Mouse (Mus musculus): ENCODE results near the gene Sapcd1. TPM values are rescaled to one million over a fixed set of nuclear protein-coding genes. Genes with fewer than 3 reads are reported as not detected.
A peak's percentile ranks its signal among the peaks of the same experiment; 100 is the strongest.
"Not testable (repeated sequence)": the region's sequence is repeated elsewhere in the genome, so short reads cannot be mapped to it uniquely, and the experiment has no call there.

Gene Sapcd1
- polyA plus RNA-seq, 3 experiments from 2014 or later: 0.54 to 2.6 (median 1.4) TPM

DNA sequence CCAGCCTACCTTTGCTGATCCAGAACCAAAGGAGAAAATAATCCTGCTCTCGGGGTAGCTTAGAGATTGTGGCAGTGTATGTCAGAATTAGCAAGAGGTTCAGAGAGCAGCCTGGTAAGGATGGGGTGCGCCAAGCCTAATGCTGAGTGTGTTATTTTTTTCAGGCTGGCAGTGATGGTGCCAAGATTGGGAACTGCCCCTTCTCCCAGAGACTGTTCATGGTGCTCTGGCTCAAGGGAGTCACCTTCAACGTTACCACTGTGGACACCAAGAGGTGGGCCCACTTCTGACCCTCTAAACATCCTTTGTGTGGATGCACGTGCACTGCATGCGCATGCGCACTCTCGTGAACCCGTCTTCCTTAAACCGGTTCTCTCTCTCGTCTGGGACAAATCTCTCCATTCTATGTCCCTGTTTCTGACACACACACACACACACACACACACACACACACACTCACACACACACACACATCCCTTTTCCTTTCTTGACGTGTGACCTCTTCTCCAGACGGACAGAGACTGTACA is 24.5 kb upstream of the Sapcd1 start:
- ATAC-seq: no peak

GRCm38 (mm10) chr17:35051156-35052086 is 23.6 kb upstream of the Sapcd1 start:
- ATAC-seq: peak; percentile 82

DNA sequence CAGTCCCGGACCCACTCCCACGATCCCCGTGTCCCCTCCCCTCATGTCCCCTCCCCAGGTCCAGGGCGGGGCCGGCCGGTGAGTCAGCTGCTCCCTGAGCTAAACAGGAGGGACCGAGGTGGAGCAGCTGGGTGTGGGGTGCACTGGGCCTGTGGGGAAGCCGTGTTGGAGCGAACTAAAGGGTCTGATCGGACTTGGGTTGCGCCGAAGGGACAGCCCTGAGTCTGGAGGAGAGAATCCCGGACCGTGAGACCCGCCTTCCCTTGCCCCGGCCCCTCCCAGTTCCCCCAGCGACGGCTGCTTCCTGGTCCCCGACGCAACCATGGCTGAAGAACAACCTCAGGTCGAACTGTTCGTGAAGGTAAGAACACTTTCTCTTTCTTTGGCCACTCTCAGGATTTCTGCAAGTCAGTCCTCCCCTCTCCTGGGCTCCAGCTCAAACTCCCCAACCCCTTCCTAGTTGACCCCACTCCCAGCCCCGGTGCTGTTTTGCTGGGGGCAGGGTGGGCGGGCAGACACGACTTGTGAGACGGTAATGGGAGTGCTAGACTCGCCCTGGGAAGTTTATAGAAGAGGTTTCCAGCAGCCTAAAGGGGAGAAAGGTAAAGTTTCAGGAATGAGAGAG is 22.4 kb upstream of the Sapcd1 start:
- no peak for ATAC-seq

DNA sequence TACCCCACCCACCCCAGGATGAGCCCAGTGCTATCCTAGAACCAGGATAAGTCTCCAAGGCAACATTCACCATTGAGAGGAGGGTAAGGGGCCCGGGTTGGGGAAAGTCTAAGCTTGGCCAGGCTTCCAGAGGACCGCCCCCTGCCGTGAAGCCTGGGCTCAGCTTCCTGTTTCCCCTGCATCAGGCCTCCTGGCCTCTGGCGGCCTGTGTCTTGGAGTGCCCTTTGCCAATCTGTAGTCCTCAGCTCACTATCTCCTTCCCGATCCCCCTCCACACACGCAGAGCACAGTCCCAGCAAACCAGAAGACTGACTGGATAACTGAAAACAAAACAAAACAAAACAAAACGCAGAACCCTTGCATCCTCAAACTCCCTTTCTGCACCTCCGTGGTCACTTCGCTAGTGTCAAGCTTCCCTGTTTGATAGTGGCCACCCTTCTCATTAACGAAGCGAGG is 21.8 kb upstream of the Sapcd1 start, which contains the start of gene Clic1:
TSS of gene Clic1 (plus strand) at position 406 of the 456 bp plus-strand sequence.
- ATAC-seq: no peak

DNA sequence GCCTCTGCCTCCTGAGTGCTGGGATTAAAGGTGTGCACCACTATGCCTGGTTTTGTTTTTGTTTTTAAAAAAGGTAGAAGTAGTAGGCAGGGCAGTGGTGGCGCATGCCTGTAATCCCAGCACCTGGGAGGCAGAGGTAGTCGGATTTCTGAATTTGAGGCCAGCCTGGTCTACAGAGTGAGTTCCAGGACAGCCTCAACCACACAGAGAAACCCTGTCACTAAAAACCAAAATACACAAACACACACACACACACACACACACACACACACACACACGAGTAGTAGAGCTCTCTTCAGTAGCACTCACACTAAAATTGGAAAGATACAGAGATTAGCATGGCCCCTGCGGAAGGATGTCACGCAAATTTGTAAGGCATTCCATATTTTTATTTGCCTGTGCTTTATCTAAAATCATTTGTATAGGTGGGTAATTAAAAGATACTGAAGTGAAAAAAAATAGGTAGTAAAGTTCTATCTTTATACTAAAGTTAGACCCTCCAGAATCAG is 21.2 kb upstream of the Sapcd1 start:
- no peak for ATAC-seq

GRCm38 (mm10) chr17:35048149-35048931 is 20.5 kb upstream of the Sapcd1 start:
- peak; percentile 18 for ATAC-seq

DNA sequence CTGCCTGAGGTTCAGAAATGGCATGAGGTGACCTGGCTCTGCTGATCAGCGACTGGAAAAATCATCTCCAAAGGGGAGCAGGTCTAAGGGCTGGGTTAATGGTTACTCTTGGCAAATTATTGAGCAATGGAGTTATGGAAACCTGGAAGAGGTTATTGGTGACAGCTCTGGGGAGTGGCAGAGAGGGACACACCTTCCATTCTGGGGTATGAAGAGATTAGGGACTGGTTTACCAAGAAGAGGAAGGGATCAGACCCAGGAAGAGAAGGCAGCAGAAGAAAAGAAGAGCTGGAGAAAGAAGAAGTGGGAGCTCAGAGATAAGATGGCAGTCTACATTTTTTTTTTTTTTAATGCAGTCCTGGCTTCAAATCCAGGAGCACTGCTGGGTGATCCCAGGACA is 19.9 kb upstream of the Sapcd1 start:
- ATAC-seq: no peak

DNA sequence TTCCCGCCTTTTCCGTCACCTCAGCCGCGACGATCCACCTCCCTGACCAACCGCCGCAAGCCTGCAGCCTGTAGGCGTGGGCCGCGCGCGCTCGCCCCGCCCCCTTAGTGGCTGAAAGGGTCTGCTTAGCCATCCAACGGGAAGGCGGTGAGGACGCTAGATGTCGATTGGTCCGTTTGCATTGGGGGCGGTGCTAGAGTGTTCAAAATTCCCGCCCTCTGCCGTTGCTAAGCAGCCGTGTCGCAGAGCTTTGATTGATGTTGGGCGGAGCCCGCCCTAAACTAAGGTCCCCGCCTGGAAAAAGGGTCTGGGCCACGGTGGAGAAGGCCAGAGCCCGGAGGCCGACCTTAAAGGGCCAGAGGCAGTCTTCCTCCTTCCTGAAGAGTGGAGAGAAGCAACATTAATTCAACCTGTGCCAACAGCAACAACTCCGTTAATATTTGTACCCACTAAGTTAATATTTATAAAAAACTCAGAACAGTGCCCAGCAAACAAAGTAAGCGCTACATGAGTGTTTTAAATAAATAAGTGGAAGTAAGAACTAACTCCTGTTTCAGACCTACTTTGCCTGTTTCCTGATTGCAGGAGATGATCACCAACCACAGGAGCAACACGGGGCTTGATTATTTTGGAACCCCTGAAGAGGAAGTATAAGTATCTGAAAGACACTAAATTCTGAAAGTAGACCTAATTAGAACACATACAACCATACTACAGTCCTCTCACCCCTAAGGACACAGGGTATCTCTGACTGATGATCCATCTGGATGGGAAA is 19.1 kb upstream of the Sapcd1 start, which contains the start of gene Msh5:
TSS of gene Msh5 (minus strand) at position 65 of the 775 bp plus-strand sequence.
- ATAC-seq: peak; percentile 87

DNA sequence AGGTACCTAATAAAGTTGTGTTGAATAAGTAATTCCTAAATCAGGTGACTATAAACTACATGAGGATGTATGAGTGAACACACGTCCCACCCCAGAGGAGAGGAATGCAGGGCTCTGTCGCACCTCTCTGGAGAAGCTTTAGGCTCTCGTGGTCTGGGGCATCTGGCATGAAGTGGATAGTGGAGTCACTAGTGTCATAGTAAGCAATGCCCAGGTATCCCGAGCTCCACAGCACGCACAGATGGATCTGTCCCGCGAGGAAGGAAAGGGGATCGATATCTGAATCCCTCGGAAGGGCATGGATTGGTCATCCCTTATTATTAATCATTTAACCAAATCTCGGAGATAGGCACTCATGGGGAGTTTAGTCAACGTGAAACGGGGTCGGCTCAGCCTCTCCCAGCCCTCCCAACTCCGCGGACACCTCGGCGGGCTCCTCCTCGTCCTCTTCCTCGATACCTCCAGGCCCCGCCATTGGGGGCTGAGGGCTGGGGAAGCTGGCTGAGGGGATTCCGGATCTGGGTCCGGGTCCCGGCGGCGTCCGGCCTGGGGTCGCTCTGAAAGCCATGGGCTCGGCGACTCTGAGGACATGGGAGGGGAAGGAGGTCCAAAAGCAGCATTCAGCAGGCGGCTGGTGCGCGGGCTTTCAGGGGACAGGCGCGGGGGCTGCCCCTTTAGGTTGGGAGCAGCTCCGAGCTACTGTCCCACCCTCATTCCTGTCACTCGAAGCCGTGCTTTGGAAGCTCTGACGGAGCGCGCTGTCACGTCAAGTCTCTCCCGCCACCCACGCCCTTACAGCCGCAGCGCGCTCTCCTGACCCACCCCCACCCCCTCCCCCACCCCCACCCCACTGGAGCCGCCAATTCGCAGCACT is 18.2 kb upstream of the Sapcd1 start:
- no peak for ATAC-seq

DNA sequence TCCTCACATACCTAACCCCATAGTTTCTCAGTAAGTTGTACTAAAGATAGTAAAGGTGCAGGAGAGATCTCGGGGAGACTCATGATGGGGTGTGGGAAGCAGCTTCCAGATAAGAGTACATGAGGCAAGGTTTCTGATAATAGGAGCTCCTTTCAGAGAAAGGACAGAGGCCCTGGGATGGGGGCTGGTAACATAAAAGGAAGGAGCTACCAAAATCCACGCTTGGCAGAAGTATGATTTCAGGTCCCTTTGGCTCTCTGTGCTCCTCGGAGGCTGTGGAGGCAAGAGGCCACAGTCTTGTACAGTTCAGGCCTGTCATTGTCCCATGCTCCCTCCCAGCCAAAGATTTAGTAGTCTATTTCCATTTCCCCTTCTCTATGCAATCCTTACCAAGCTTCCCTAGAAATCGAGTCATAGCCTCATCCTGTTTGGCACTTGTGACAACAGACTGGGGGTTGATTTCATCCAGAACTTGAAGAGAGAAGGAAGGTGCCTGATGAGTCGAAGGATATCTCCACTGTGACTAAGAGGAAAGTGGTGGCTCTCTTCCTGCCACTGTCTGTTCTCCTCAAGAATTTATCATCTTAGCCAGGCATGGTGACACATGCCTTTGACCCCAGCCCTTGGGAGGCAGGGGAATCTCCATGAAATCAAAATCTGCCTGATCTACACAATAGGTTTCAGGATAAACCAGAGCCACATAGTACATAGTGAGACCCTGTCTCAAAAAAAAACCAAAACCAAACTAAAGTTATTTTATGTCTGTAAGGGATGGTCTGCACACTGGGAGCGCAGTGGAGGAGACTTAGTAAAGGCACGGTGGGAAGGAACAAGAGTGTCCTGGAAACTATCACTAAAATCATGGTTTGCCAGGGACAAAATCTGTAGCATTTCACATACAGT is 17.3 kb upstream of the Sapcd1 start:
- no peak for ATAC-seq

DNA sequence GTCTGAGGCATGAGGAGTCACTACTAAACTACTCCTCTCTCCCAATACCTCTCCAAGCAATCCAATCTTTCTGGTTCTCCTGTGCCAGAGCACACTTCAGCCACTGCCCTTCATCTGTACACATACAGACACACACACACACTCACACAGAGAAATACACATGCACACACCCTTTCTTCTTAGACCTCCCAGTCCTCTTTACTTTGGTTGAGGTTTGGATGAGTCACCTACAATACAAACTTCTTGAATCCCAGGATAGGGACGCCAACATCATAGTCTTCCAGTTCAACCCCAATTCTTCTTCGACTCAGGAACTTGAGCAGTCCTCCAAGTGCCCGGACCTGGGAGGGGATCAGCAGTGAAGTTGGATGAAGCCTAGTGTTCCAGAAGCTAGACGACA is 16.0 kb upstream of the Sapcd1 start:
- ATAC-seq: no peak

GRCm38 (mm10) chr17:35039121-35039873 is 11.5 kb upstream of the Sapcd1 start:
- ATAC-seq: no peak

- no peak for ATAC-seq
Measured at GRCm38 (mm10) chr17:35034896-35035295, 7.1 kb upstream of the Sapcd1 start.

DNA sequence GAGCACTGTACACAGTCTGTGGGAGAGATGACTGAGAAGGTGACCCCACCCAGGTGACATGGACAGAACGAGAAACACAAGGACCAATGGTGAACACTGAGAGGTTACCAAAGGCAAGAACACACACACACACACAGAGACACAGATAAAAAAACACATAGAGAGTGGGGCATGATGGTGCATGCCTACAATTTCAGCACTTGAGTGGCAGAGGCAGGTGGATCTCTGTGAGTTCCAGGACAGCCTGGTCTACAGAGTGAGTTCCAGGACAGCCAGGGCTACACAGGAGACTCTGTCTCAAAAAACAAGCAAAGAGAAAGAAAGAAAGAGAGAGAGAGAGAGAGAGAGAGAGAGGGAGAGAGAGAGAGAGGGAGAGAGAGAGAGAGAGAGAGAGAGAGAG is 5.9 kb upstream of the Sapcd1 start:
- not testable (repeated sequence) for ATAC-seq

DNA sequence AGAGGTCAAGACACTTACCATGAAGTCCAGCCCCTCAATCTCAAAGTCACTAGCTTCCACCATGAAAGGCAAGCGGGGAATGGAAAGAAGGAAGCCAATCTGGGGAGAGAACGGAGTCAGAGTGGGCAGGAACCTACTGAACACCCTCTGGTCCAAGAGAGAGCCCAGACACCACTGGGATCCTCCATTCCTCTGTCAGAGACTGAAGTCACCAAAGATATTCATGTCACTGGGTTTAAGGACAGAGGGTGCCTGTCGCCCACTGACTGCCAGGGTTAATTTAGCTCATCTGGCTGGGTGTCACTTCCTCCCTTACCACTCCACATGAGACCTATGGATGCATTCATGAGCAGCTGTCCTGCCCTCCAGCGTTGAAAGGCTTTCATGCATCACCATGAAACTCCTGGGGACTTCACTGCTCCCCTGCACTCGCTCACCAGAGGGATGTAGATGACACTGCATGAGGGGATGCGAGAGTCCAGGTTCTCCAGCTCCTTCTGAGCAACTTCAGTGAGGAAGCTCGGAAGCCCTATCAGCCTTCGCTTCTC is 4.6 kb upstream of the Sapcd1 start:
- ATAC-seq: no peak

GRCm38 (mm10) chr17:35031880-35032279 is 4.1 kb upstream of the Sapcd1 start:
- ATAC-seq: no peak

GRCm38 (mm10) chr17:35031272-35031671 is 3.5 kb upstream of the Sapcd1 start:
- ATAC-seq: no peak
